Mouse (Mus musculus): ENCODE measurements around the gene Zbtb32. TPM values are rescaled to one million over a fixed set of nuclear protein-coding genes. Genes with fewer than 3 reads are reported as not detected.

Gene Zbtb32
- not detected for total RNA-seq (2022)

- no peak for DNase-seq (ENCODE audit: low spot score in 2 of 2)
Observed at GRCm38 (mm10) chr7:30598786-30599185, at the start of gene Zbtb32. TSS of gene Zbtb32 (minus strand) at chr7:30598909.

- no peak for DNase-seq (ENCODE audit: low spot score in 2 of 2)
Observed at GRCm38 (mm10) chr7:30639083-30639482, 40.4 kb upstream of the Zbtb32 start.

- DNase-seq (ENCODE audit: low spot score in 2 of 2), result no peak
Observed at GRCm38 (mm10) chr7:30636395-30636794, 37.7 kb upstream of the Zbtb32 start.

GRCm38 (mm10) chr7:30635752-30636151 lies 37.0 kb upstream of the Zbtb32 start, which contains the start of gene Etv2:
TSS of gene Etv2 (minus strand) at chr7:30635852.
- no peak for DNase-seq (ENCODE audit: low spot score in 2 of 2)

- DNase-seq (ENCODE audit: low spot score in 2 of 2), result no peak
Observed at GRCm38 (mm10) chr7:30634621-30635020, 35.9 kb upstream of the Zbtb32 start.

- DNase-seq (ENCODE audit: low spot score in 2 of 2), result no peak
Observed at GRCm38 (mm10) chr7:30633762-30634412, 35.2 kb upstream of the Zbtb32 start.

GRCm38 (mm10) chr7:30629013-30629412 lies 30.3 kb upstream of the Zbtb32 start:
- DNase-seq (ENCODE audit: low spot score in 2 of 2), result no peak

GRCm38 (mm10) chr7:30626647-30627046 lies 27.9 kb upstream of the Zbtb32 start:
- DNase-seq (ENCODE audit: low spot score in 2 of 2), result no peak

- peak; percentile 54 to 81 for DNase-seq (ENCODE audit: low spot score in 2 of 2)
Observed at GRCm38 (mm10) chr7:30625530-30626384, 27.0 kb upstream of the Zbtb32 start, which contains the start of gene Cox6b1. TSS of gene Cox6b1 (minus strand) at chr7:30626151.

GRCm38 (mm10) chr7:30619202-30619601 lies 20.5 kb upstream of the Zbtb32 start:
- DNase-seq (ENCODE audit: low spot score in 2 of 2), result no peak

GRCm38 (mm10) chr7:30618658-30619057 lies 19.9 kb upstream of the Zbtb32 start:
- DNase-seq (ENCODE audit: low spot score in 2 of 2), result no peak

- no peak for DNase-seq (ENCODE audit: low spot score in 2 of 2)
Observed at GRCm38 (mm10) chr7:30615049-30615760, 16.5 kb upstream of the Zbtb32 start.

- no peak for DNase-seq (ENCODE audit: low spot score in 2 of 2)
Observed at GRCm38 (mm10) chr7:30614454-30614853, 15.7 kb upstream of the Zbtb32 start.

- DNase-seq (ENCODE audit: low spot score in 2 of 2), result no peak
Observed at GRCm38 (mm10) chr7:30613529-30614112, 14.9 kb upstream of the Zbtb32 start.

GRCm38 (mm10) chr7:30612654-30613402 lies 14.1 kb upstream of the Zbtb32 start, which contains the start of gene Upk1a:
TSS of gene Upk1a (minus strand) at chr7:30612847.
- DNase-seq (ENCODE audit: low spot score in 2 of 2), result no peak

- no peak for DNase-seq (ENCODE audit: low spot score in 2 of 2)
Observed at GRCm38 (mm10) chr7:30610043-30610442, 11.3 kb upstream of the Zbtb32 start.

GRCm38 (mm10) chr7:30608476-30608875 lies 9.8 kb upstream of the Zbtb32 start:
- DNase-seq (ENCODE audit: low spot score in 2 of 2), result no peak

GRCm38 (mm10) chr7:30607706-30608309 lies 9.1 kb upstream of the Zbtb32 start:
- no peak for DNase-seq (ENCODE audit: low spot score in 2 of 2)

- no peak for DNase-seq (ENCODE audit: low spot score in 2 of 2)
Observed at GRCm38 (mm10) chr7:30604944-30605343, 6.2 kb upstream of the Zbtb32 start.

GRCm38 (mm10) chr7:30604424-30604823 lies 5.7 kb upstream of the Zbtb32 start:
- DNase-seq (ENCODE audit: low spot score in 2 of 2), result no peak
